Mouse (Mus musculus) thymus, adult 2 months (tissue): ENCODE results near the gene Tnnc1.

Source experiments
- CTCF ChIP-seq: fragments of 200-500 bp; IDR thresholded peaks from 2 replicates; pipeline ENCODE4 v1.5.1; 2012; ENCODE audit warnings: mild to moderate bottlenecking, control low read depth, low read length, moderate library complexity, borderline replicate concordance; ENCODE audit not compliant: control insufficient read depth, poor library complexity, insufficient read depth; ENCODE audit errors: extremely low read depth
- POLR2A ChIP-seq: fragments of 200-500 bp; IDR thresholded peaks from 2 replicates; pipeline ENCODE4 v1.6.1; 2012; ENCODE audit warnings: mild to moderate bottlenecking, low read length, control low read depth, moderate library complexity; ENCODE audit not compliant: control insufficient read depth, poor library complexity, insufficient read depth; ENCODE audit errors: extremely low read depth

GRCm38 (mm10) chr14:31226978-31227377 lies 18.9 kb downstream of the Tnnc1 start:
- no peak for TF ChIP-seq POLR2A
- no peak for TF ChIP-seq CTCF
